Mouse (Mus musculus): ENCODE data around the gene Avp.

DNA sequence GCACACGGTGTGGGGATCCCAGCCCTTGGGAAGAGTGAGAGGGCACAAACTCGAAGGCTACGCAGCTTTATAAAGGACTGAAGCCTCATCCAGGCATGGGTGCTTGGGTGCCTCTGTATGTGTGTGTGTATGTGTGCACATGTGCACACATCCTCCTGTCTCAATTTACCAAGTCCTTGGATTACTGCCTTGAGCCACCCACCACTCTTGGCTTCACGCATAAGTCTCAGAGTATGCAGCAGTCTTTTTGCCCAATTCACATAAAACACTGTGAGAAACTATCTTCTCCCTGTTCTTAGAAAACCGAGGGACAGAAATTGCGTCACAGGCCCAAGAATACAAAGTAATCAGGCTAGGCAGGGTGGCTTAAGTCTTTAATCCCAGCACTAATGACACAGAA lies 3.7 kb upstream of the Avp start:
- no peak for TF ChIP-seq TAL1 (conservative IDR thresholded peaks at IDR 0.05; ENCODE audit: low read depth, low read length)
- TF ChIP-seq CTCF (IDR thresholded peaks at IDR 0.05; ENCODE audit: low read depth, low read length), result no peak
- TF ChIP-seq GATA2 (IDR thresholded peaks at IDR 0.05; ENCODE audit: borderline replicate concordance, low read depth, low read length), result no peak
